Mouse (Mus musculus): ENCODE measurements around the gene 1810065E05Rik.

1810065E05Rik gene

DNA sequence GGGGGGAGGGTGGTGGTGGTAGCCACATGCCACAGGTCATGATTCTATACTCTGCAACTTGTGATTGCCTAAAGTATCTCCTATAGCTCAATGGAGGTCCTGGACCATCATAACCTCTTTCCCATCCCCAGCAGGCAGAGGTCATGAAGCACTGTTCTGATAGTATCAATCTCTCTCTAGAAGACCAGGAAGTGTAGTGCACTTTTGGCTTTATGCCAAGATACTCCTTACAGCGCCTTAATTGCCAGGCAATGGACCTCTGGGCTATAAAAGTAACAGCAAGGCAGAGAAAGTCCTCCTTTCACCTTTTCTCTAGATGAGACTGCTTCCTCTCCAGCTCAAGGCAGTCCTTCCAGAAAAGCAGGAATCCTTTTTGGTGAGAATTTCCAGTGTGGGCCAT lies at the start of gene 1810065E05Rik:
TSS of gene 1810065E05Rik (plus strand) at position 297 of the 400 bp plus-strand sequence.
- DNase-seq (ENCODE audit: low read depth, low spot score): no peak

GRCm38 (mm10) chr11:58377273-58377672 lies 43.6 kb upstream of the 1810065E05Rik start:
- DNase-seq (ENCODE audit: low read depth, low spot score): no peak

- DNase-seq (ENCODE audit: low read depth, low spot score): no peak
These were observed 43.2 kb upstream of the 1810065E05Rik start for GRCm38 (mm10) chr11:58377686-58378085.

DNA sequence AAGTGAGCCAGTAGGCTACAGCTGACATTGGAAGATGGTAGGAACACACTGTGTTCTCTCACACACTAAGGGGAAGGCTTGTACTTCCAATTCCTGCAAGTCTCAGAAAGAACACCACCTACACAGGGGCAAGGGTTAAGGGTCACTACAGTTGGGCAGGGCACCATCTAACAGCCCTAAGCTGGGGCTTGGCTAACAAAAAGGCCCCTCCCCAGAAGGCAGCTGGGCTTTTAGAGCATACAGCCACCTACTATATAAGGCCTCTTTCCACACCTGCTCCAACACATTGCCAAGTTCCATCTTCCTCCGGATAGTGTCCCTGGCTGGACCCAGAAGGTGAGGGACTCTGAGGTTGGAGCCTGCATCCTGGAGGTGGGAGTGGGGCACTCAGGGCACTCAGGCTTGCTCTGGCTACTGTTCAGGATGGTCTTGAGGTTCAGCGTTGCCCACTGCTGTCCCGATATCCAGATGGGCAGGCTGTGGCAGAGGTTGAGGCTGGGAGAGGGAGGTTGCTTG lies 42.1 kb upstream of the 1810065E05Rik start, which contains the start of gene Lypd8:
TSS of gene Lypd8 (plus strand) at position 281 of the 516 bp plus-strand sequence.
- DNase-seq (ENCODE audit: low read depth, low spot score): no peak

DNA sequence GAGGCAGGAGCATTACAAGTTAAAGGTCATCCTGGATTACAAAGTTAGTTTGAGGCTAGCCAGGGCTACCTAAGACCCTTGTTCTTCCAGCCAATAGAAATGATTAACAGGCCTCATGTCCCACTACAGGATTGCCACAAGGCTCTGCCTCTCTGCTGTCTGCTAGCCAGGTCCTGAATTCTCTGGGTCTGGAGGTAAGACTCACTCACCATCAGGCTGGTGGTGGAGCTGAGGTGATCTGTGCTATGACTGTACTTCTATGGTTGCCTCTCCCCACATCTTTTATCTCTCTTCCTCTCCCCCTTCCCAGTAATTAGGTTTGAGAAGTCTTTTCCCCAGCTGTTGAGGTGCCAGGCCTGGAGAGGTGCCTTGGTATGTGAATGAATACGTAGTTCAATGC lies 41.4 kb upstream of the 1810065E05Rik start:
- no peak for DNase-seq (ENCODE audit: low read depth, low spot score)

DNA sequence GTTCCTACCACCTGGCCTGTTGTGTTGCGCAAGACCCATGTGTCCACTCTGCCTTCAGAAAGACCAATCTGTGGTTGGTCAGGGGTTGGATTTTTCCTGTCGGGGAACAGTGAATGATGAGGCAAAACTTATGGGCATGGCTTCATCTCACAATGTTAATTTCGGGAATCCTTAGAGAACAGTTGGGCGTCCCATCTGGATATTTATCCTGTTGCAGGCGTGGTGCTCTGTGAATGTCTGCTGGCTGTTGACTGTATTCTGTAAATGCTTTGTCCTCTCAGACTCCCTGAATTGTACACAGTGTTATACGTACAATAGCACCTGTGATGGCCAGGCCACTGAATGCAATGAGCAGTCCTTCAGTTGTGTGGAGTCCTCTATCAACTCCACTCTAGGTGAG lies 38.4 kb upstream of the 1810065E05Rik start:
- peak; percentile 8 for DNase-seq (ENCODE audit: low read depth, low spot score)

- peak; percentile 61 for DNase-seq (ENCODE audit: low read depth, low spot score)
These were observed 20.8 kb upstream of the 1810065E05Rik start for GRCm38 (mm10) chr11:58399985-58400645.

GRCm38 (mm10) chr11:58400655-58401054 lies 20.3 kb upstream of the 1810065E05Rik start:
- DNase-seq (ENCODE audit: low read depth, low spot score): peak; percentile 55

DNA sequence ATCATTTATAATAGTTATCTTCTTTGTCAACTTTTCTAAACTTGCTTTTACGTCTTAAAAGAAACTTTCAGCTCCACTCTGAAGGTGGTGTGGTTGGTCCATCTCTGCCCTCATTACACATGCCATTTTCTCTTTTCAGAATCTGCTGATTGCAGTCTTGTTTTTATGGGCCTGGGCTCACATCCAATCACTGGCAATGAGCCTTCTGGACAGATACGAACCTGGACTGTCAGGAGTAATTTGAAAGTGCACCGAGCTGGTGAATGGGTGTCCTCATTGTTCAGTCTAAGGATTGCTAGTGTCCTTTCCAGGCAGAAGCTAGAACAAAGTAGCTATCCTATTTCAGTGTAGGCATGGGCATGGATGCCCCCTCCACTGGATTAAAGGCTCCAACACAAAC lies 12.8 kb upstream of the 1810065E05Rik start:
- no peak for DNase-seq (ENCODE audit: low read depth, low spot score)

DNA sequence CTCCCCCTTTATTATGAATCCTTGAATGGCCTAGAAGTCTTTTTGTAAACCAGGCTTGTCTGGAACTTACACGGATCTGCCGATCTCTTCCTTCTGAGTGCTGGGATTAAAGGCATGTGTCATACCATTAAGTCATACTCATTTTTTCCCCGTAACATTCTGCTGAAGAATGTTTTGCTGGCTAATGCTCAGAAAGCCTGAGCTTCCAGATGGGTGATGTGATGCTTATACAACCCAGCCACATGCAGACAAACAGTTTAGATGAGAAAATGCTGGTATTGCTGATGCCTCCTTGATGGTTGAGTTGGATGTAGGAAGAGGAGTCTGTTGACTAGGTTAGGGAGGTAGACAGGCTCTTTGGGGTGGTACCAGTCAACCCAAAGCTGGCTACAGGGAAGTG lies 2.6 kb upstream of the 1810065E05Rik start:
- DNase-seq (ENCODE audit: low read depth, low spot score): no peak

- DNase-seq (ENCODE audit: low read depth, low spot score): no peak
These were observed 11.3 kb downstream of the 1810065E05Rik start, which contains the start of gene Gm12253 for GRCm38 (mm10) chr11:58432259-58432658. Gene Gm12253, plus strand, starts transcription at chr11:58432559.

GRCm38 (mm10) chr11:58437866-58438265 lies 17.0 kb downstream of the 1810065E05Rik start:
- no peak for DNase-seq (ENCODE audit: low read depth, low spot score)

GRCm38 (mm10) chr11:58452759-58453158 lies 31.8 kb downstream of the 1810065E05Rik start, which contains the start of gene Lypd9:
Gene Lypd9, minus strand, starts transcription at chr11:58452923.
- DNase-seq (ENCODE audit: low read depth, low spot score): no peak

DNA sequence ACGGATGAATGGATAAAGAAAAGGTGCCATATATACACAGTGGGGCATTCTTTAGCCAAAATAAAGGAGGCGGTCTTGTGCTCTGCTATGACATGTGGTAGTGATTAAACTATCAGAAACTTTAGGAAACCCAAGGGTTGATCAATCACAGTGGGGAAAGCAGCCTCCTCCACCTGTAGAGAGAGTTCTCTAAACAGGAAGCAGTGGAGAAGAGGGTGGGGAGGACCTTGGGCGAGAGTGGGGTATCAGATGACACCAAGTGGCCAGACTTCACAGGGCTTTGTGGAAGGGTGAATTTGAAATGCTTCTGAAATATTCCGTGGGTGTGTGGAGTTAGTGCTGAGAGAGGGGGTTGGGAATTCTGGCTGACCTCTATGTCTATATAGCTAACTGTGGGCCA lies 32.7 kb downstream of the 1810065E05Rik start:
- DNase-seq (ENCODE audit: low read depth, low spot score): no peak

DNA sequence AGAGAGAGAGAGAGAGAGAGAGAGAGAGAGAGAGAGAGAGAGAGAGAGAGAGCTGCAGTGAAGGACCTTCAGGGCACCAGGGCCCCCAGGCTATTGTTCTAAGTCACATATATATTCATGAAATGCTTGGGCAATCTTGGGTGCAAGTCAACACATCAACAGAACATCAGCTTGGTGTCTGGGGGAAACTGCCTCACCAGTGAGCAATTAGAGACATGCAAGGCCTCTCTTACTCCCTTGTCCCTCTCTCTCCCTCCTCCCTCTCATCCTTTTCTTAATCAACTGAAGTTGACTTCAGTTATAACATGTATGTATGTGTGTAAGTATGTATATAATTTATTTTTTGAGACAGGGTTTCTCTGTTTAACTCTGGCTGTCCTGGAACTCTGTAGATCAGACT lies 41.3 kb downstream of the 1810065E05Rik start, which contains the start of gene Olfr30:
TSS of gene Olfr30 (minus strand) at position 101 of the 400 bp plus-strand sequence.
- DNase-seq (ENCODE audit: low read depth, low spot score): no peak

Data from brain, embryonic 18.5 days (tissue).